Mouse (Mus musculus): ENCODE measurements at regions not wholly inside any gene's neighbourhood (a gene's known extent, or its start where the extent isn't known, plus 50 kb on each side); places are given as distances from the start of the nearest gene placed in this dataset.

DNA sequence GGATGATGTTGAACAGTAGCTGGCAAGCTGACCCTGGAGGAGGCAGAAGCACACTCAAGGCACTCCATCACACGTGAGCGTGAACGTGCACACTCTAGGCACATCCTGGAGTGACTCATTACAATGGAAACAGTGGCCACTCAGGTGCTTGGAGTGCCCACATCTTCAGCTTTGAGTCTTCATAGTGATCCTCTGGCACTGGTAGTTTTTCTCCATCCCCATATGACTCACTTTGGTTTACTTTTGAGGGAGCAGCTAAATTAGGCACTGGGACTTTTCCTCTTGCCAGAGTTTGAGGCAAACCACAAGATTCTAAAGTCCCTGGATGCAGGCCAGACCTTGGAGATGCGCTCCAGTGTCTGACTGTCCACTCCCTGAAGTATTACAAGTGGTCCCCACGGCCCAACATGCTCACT lies 52.5 kb upstream of the Slc44a3 start:
- no peak for TF ChIP-seq GATA1 (IDR thresholded peaks at IDR 0.05; ENCODE audit: borderline replicate concordance, low read length)
- no peak for TF ChIP-seq FLI1 (IDR thresholded peaks at IDR 0.05; ENCODE audit: low read length)

Data from megakaryocyte, embryonic 14.5 days (primary cell).